Mouse (Mus musculus) cerebellum, adult 9-11 months (tissue): ENCODE data around the gene Dhrs7b.
A peak's percentile ranks its signal among the peaks of the same experiment; 100 is the strongest.

ENCODE experiments used
- DNase-seq: peaks from one replicate; pipeline ENCODE4 v3.0.0; 2022

Gene Dhrs7b

DNA sequence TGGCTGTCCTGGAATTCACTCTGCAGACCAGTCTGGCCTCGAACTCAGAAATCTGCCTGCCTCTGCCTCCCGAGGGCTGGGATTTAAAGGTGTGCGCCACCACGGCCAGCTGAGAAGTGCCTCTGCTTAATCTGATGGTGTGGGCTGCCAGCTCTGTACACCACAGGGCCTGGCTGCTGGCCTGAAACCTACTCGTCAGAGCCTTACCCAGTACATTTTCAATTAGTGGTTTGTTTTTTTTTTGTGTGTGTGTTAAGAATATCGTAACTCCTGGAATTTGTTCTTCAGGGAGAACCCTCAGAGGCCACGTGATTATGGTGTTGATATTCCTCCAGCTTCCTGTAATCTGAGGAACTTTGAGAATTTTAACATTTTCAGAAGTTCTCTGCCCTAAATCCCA lies 71.6 kb downstream of the Dhrs7b start:
- DNase-seq = no peak

DNA sequence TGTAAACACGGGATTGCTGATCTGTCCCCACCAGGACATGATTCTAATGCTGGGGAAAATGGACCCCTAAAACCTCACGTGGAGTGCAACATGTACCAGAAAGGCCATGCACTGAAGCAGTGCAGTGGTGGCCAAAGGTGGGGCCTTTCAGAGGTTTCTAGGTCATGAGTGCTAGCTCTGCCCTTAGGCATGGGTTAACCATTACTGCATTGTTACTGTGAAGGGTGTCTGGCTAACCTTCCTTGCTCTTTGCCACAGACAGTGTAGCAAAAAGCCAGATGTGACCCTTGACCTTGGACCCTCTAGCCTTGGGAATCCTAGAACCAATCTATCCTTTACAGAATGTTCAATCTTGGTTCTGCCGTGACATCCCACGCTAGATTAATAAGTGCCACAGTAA lies 72.1 kb downstream of the Dhrs7b start:
- no peak for DNase-seq

GRCm38 (mm10) chr11:60903661-60904061 lies 73.2 kb downstream of the Dhrs7b start:
- no peak for DNase-seq

- DNase-seq = peak; percentile 78
Measured at GRCm38 (mm10) chr11:60905407-60906120, 75.1 kb downstream of the Dhrs7b start.

GRCm38 (mm10) chr11:60906449-60906848 lies 76.0 kb downstream of the Dhrs7b start:
- DNase-seq = peak; percentile 62

DNA sequence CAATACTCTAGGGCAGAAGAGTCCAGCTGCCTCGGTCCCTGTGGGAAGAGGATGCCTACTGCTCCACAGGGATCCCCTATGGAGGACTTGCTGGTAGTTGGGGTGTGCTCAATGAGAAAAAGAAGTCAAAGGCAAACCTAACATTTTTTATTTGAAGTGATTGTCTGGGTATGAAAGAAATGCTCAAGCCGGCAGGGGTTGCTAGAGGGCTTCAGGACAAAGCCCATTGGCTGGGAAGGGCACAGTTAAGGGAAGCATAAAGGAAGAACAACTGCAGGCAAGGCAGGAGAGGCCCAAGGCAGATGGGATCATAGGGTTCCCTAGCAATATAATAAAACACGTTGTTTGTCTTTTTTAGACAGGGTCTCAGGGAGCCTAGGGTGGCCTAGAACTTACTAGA lies 77.6 kb downstream of the Dhrs7b start:
- DNase-seq = no peak

- DNase-seq = no peak
Measured at GRCm38 (mm10) chr11:60909626-60910025, 79.2 kb downstream of the Dhrs7b start.
